Mouse (Mus musculus): ENCODE measurements around the gene Crmp1. TPM values are rescaled to one million over a fixed set of nuclear protein-coding genes. Genes with fewer than 3 reads are reported as not detected.

Crmp1 gene
- polyA plus RNA-seq, 1 experiment from 2014 or later: 47.6 TPM

DNA sequence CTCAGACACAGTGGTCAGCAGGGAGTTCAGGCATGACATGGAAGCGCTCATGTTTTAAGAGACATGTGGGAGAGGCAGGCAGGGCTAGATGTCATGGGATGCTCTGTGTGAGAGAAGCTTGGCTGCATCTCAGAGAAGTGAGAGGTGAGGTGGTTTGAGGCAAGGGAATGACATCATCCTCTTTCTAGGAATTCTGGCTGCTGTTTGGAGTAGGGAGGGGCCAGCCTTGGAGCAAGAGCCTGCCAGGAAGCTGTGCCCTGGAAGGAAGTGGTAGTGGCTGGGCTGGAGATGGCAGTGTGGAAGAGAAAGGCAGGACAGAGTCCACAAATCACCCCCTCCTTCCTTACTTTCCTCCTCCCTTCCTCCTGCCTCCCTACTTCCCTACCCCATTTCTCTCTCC, 16.0 kb upstream of the Crmp1 start:
- H3K4me3 ChIP-seq (ENCODE audit: low read depth, low read length): no peak overlapping the region
- 96% methylated on average over 1 of the region's 1 CpGs for WGBS
- no peak overlapping the region for H3K4me2 ChIP-seq (replicated peaks; ENCODE audit: low read depth, low read length)
- no peaks in the 10 kb centered on the region for H3K9me3 ChIP-seq (ENCODE audit: control insufficient read depth, low read depth, low read length)
- no peak for ATAC-seq (ENCODE audit: insufficient number of reproducible peaks, insufficient read depth, low FRiP score, low read depth)
- no peak overlapping the region for H3K27ac ChIP-seq (ENCODE audit: low read length)
- H3K36me3 ChIP-seq (ENCODE audit: control insufficient read depth, insufficient read depth, low read length): no peaks in the 10 kb centered on the region
- no peak overlapping the region for H3K9ac ChIP-seq (replicated peaks; ENCODE audit: low read depth, low read length)
- no peaks in the 10 kb centered on the region for H3K4me1 ChIP-seq (ENCODE audit: control insufficient read depth, insufficient read depth, low read length)
- H3K27me3 ChIP-seq (ENCODE audit: control insufficient read depth, insufficient read depth, low read length): no peaks in the 10 kb centered on the region

DNA sequence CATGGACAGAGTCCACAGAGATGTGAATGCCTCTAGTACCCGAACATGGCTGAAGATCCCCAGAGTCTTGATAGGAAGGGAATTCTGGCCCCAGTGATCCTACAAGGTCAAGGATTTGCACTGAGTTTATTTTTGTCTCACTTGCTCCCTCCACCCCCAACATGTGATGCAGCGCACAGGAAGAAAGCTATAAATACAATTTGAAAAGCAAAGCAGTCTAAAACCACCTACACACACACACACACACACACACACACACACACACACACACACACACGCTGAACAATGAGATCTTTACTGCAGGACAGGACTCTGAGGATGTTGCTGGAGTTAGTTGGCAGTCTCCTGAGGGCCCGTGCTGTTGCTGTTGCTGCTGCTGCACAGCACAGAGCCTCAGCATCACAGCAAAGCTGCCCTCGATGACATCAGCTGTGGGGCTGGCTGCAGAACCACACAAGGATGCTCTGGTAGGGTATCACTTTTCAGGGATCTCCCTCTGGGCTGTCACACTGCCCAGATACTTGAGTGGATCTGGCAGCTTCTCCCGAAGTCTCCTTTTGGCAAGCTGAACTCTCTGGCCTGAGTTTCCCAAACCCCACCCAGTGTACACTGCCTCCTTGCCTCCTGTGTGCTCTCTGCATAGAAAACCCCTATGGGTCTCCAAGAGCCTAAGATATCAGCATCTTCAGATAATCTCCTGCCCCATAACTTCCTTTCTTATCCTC, 13.6 kb upstream of the Crmp1 start:
- Histone ChIP-seq H3K9me3 (ENCODE audit: control insufficient read depth, low read depth, low read length) (no peaks in the 10 kb centered on the region), H3K4me2 (replicated peaks; ENCODE audit: low read depth, low read length) (no peak overlapping the region), H3K9ac (replicated peaks; ENCODE audit: low read depth, low read length) (no peak overlapping the region), H3K27me3 (ENCODE audit: control insufficient read depth, insufficient read depth, low read length) (no peaks in the 10 kb centered on the region), H3K4me3 (ENCODE audit: low read depth, low read length) (no peak overlapping the region), H3K27ac (ENCODE audit: low read length) (no peak overlapping the region), H3K36me3 (ENCODE audit: control insufficient read depth, insufficient read depth, low read length) (no peaks in the 10 kb centered on the region), H3K4me1 (ENCODE audit: control insufficient read depth, insufficient read depth, low read length) (no peaks in the 10 kb centered on the region)
- 55% methylated on average over 6 of the region's 6 CpGs for WGBS
- no peak for ATAC-seq (ENCODE audit: insufficient number of reproducible peaks, insufficient read depth, low FRiP score, low read depth)

DNA sequence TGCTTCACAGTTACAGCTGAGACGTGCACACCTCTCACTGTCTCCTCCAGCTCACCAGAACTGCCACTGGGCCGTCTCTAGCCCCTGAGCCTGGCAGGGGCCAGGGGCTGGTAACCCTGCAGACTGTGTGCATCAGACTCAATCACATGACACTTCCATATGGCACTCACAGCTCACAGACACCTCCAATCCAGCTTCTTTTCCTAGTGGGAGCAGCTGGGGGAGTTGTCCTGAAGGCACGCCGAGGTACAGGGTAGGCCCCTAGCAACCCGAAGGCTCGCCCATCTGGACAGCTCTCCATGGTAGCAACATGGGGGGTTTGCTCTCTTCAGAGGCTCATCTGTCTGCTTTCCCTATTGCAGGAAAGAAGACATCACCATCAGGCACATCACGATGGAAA, 12.8 kb upstream of the Crmp1 start:
- no peak for ATAC-seq (ENCODE audit: insufficient number of reproducible peaks, insufficient read depth, low FRiP score, low read depth)
- Histone ChIP-seq H3K27me3 (ENCODE audit: control insufficient read depth, insufficient read depth, low read length) (no peaks in the 10 kb centered on the region), H3K4me3 (ENCODE audit: low read depth, low read length) (no peak overlapping the region), H3K4me1 (ENCODE audit: control insufficient read depth, insufficient read depth, low read length) (no peaks in the 10 kb centered on the region), H3K27ac (ENCODE audit: low read length) (no peak overlapping the region), H3K9me3 (ENCODE audit: control insufficient read depth, low read depth, low read length) (no peaks in the 10 kb centered on the region), H3K36me3 (ENCODE audit: control insufficient read depth, insufficient read depth, low read length) (no peaks in the 10 kb centered on the region), H3K4me2 (replicated peaks; ENCODE audit: low read depth, low read length) (no peak overlapping the region), H3K9ac (replicated peaks; ENCODE audit: low read depth, low read length) (no peak overlapping the region)
- WGBS: 66% methylated on average over 7 of the region's 7 CpGs

DNA sequence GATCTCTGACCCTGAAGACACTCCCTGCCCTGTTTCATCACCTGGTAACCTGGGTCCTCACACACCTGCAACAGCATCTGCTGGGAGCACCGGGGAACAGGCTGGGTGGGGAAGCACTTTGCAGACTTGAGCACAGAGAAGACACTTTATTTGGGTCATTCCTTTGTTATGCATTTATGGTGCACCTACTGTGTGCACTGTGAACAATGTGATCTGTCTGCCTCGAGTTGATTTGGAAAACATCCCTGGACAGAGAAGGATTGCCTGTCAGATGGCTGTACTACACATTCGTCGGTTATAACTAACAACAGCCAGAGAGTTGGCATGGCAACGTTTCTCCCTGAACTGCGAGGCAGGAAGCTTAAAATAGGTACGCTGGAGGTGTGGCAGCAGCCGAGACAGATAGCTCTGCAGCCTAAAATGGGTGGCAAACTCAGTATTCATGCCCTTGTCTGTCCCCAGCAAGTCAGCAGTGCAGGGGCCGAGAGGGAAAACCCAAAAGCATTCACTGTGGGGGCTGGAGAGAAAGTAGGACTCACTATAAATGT, 8.7 kb upstream of the Crmp1 start:
- WGBS: 31% methylated on average over 9 of the region's 9 CpGs

DNA sequence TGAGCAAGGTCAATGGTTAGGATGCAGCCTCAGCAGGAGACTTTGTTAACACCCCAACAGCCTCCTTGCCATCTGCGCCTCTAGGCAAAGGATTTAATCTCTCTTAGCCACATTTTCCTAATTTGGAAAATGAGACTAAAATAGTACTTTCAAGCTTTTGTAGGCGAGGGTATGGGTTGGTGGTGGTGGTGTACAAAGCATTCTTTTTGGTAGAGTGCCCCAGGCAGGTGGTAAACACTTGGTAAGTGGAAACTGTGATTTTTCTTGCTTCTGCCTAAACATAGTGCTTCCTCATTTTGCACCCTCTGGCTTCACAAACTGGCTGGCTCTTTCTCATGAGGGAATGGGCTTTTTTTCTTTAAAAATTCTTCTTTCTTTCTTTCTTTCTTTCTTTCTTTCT, 3.1 kb upstream of the Crmp1 start:
- ATAC-seq (ENCODE audit: insufficient number of reproducible peaks, insufficient read depth, low FRiP score, low read depth): no peak
- WGBS: 28% methylated on average over 2 of the region's 2 CpGs
- Histone ChIP-seq H3K9ac (replicated peaks; ENCODE audit: low read depth, low read length) (no peak overlapping the region), H3K4me2 (replicated peaks; ENCODE audit: low read depth, low read length) (no peak overlapping the region), H3K9me3 (ENCODE audit: control insufficient read depth, low read depth, low read length) (no peaks in the 10 kb centered on the region), H3K4me1 (ENCODE audit: control insufficient read depth, insufficient read depth, low read length) (peaks cover 9% of the 10 kb centered on the region), H3K36me3 (ENCODE audit: control insufficient read depth, insufficient read depth, low read length) (no peaks in the 10 kb centered on the region), H3K4me3 (ENCODE audit: low read depth, low read length) (no peak overlapping the region), H3K27me3 (ENCODE audit: control insufficient read depth, insufficient read depth, low read length) (peaks cover 33% of the 10 kb centered on the region), H3K27ac (ENCODE audit: low read length) (no peak overlapping the region)

More for the DNA sequence above, 8.7 kb upstream of the Crmp1 start:
- no peaks in the 10 kb centered on the region for H3K27me3 ChIP-seq (ENCODE audit: control insufficient read depth, insufficient read depth, low read length)
- H3K4me1 ChIP-seq (ENCODE audit: control insufficient read depth, insufficient read depth, low read length): no peaks in the 10 kb centered on the region
- no peak overlapping the region for H3K9ac ChIP-seq (replicated peaks; ENCODE audit: low read depth, low read length)
- H3K4me3 ChIP-seq (ENCODE audit: low read depth, low read length): no peak overlapping the region
- no peak for ATAC-seq (ENCODE audit: insufficient number of reproducible peaks, insufficient read depth, low FRiP score, low read depth)
- no peaks in the 10 kb centered on the region for H3K9me3 ChIP-seq (ENCODE audit: control insufficient read depth, low read depth, low read length)
- no peak overlapping the region for H3K27ac ChIP-seq (ENCODE audit: low read length)
- H3K36me3 ChIP-seq (ENCODE audit: control insufficient read depth, insufficient read depth, low read length): no peaks in the 10 kb centered on the region
- H3K4me2 ChIP-seq (replicated peaks; ENCODE audit: low read depth, low read length): no peak overlapping the region

DNA sequence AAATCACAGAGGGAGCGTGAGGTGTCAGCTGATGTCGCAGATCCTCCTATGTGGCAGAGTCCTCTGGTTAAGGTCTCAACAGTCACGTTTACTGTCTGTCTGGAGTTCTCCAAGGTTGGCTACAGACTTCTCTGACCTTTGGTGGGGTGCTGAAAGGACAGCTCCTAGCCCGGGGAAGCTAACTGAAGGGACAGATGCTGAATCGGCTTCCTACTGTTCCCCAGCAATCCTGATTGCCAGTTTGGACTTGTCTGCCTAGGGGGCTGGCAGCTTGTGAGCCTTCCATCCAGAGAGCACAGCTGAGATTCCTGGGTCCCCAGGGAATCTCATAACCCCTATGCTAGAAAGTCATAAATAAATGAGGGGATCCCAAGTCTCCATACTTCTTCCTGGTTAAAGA, 1.2 kb upstream of the Crmp1 start:
- Histone ChIP-seq H3K9me3 (ENCODE audit: control insufficient read depth, low read depth, low read length) (no peaks in the 10 kb centered on the region), H3K9ac (replicated peaks; ENCODE audit: low read depth, low read length) (no peak overlapping the region), H3K27me3 (ENCODE audit: control insufficient read depth, insufficient read depth, low read length) (peaks cover 41% of the 10 kb centered on the region), H3K36me3 (ENCODE audit: control insufficient read depth, insufficient read depth, low read length) (no peaks in the 10 kb centered on the region), H3K4me1 (ENCODE audit: control insufficient read depth, insufficient read depth, low read length) (peaks cover 13% of the 10 kb centered on the region), H3K27ac (ENCODE audit: low read length) (no peak overlapping the region), H3K4me2 (replicated peaks; ENCODE audit: low read depth, low read length) (no peak overlapping the region), H3K4me3 (ENCODE audit: low read depth, low read length) (no peak overlapping the region)
- no peak for ATAC-seq (ENCODE audit: insufficient number of reproducible peaks, insufficient read depth, low FRiP score, low read depth)
- 4% methylated on average over 5 of the region's 5 CpGs for WGBS

DNA sequence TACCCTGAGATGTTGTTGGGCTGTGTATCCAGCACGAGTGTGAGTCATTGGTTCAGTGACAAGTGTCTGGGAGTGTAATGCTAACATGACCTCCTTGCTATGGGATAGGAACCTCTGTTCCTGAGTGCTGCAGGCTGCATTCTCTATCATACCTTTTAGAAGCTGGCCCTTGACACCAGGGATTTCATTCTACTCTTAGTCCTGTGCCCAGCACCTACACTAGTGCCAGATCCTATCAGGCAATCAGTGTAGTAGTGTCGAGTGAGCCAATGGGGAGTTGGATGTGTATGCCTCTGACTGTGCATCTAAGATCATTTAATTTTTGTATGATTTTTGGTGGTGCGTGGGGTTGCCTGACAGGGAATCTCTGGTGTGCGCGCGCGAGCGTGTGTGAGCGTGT, 516 bp upstream of the Crmp1 start:
- ATAC-seq (ENCODE audit: insufficient number of reproducible peaks, insufficient read depth, low FRiP score, low read depth): no peak
- Histone ChIP-seq H3K27ac (ENCODE audit: low read length) (no peak overlapping the region), H3K4me3 (ENCODE audit: low read depth, low read length) (peak overlapping the region; percentile 34; the same call in 1 of the 2 replicates), H3K4me1 (ENCODE audit: control insufficient read depth, insufficient read depth, low read length) (peaks cover 13% of the 10 kb centered on the region), H3K36me3 (ENCODE audit: control insufficient read depth, insufficient read depth, low read length) (no peaks in the 10 kb centered on the region), H3K9me3 (ENCODE audit: control insufficient read depth, low read depth, low read length) (no peaks in the 10 kb centered on the region), H3K4me2 (replicated peaks; ENCODE audit: low read depth, low read length) (peak overlapping the region; percentile 67; the same call in 1 of the 2 replicates), H3K27me3 (ENCODE audit: control insufficient read depth, insufficient read depth, low read length) (peaks cover 45% of the 10 kb centered on the region), H3K9ac (replicated peaks; ENCODE audit: low read depth, low read length) (no peak overlapping the region)
- WGBS: 13% methylated on average over 9 of the region's 9 CpGs

DNA sequence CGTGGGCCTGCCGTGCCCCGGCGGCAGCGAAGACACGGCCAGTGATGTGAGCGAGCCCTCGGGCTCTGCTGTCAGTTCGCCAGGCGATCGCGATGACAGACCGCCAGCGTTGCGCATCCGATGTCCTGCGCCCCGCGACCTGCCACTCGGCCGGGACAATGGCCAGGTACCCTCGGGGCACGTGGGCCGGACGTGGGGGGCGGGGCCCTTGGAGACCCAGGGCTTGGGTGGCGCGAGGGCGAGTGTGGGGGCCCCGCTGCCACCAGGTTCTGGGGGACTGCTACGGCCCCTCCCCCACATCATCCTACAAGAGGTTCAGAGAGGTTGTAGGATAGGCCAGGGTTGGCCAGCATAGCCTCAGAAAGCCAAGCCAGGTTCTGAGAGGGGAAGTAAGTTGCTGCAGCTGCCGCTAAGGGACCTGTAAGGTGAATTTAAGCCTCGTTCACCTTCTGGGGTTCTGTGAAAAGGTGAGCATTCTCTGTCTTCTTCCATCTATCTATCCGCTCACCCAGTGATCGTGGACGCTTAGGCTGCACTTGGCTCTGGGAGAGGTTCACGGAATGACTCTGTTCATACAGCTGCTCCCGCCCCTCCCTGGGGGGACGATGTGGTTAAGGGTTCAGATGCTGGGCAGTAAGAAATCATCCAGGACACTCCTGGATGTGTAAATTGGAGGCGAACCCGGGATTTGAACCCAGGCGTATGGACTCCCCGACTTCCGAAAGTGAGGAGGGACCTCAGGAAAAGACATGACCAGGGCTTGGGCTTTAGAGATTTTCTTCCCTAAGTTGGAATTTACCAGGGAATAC, 824 bp downstream of the Crmp1 start:
- Histone ChIP-seq H3K36me3 (ENCODE audit: control insufficient read depth, insufficient read depth, low read length) (no peaks in the 10 kb centered on the region), H3K4me1 (ENCODE audit: control insufficient read depth, insufficient read depth, low read length) (peaks cover 13% of the 10 kb centered on the region), H3K9ac (replicated peaks; ENCODE audit: low read depth, low read length) (no peak overlapping the region), H3K27ac (ENCODE audit: low read length) (no peak overlapping the region), H3K9me3 (ENCODE audit: control insufficient read depth, low read depth, low read length) (no peaks in the 10 kb centered on the region), H3K4me3 (ENCODE audit: low read depth, low read length) (peak overlapping the region; percentile 34), H3K27me3 (ENCODE audit: control insufficient read depth, insufficient read depth, low read length) (peaks cover 46% of the 10 kb centered on the region), H3K4me2 (replicated peaks; ENCODE audit: low read depth, low read length) (peak overlapping the region; percentile 67)
- WGBS: 11% methylated on average over 44 of the region's 44 CpGs
- ATAC-seq (ENCODE audit: insufficient number of reproducible peaks, insufficient read depth, low FRiP score, low read depth): no peak

Measured in stomach, embryonic 14.5 days (tissue).